Mouse (Mus musculus) midbrain, embryonic 14.5 days (tissue): ENCODE data around the gene Sall4. TPM values are rescaled to one million over a fixed set of nuclear protein-coding genes. Genes with fewer than 3 reads are reported as not detected.

Source experiments
- ATAC-seq: fragments of 200-750 bp; cut with Nextera tagmentation; 2 replicates; pipeline ENCODE4 v1.8.0; 2017; ENCODE audit warnings: moderate number of reproducible peaks, moderate library complexity; ENCODE audit not compliant: low FRiP score, low TSS enrichment
- DNase-seq: peaks from one replicate; pipeline ENCODE4 v3.0.0-alpha.2; 2015
- H3K27ac ChIP-seq: fragments of 300-500 bp; sonication (generic); replicated peaks from 2 replicates; pipeline ENCODE4 v1.5.1; 2014; ENCODE audit warnings: mild to moderate bottlenecking, low read depth, low read length, moderate library complexity
- H3K27me3 ChIP-seq: fragments of 300-500 bp; sonication (generic); 2 replicates; pipeline ENCODE4 v1.6.1; 2014; ENCODE audit warnings: low read length, control low read depth, mixed read lengths; ENCODE audit not compliant: control insufficient read depth, insufficient read depth
- H3K36me3 ChIP-seq: fragments of 300-500 bp; sonication (generic); 2 replicates; pipeline ENCODE4 v1.6.1; 2014; ENCODE audit warnings: low read length, control low read depth; ENCODE audit not compliant: control insufficient read depth, insufficient read depth
- H3K4me1 ChIP-seq: fragments of 300-500 bp; sonication (generic); 2 replicates; pipeline ENCODE4 v1.6.1; 2014; ENCODE audit warnings: mild to moderate bottlenecking, antibody characterized with exemption, low read length, control low read depth; ENCODE audit not compliant: control insufficient read depth, insufficient read depth
- H3K4me2 ChIP-seq: fragments of 300-500 bp; sonication (generic); 2 replicates; pipeline ENCODE4 v1.6.1; 2014; ENCODE audit warnings: mild to moderate bottlenecking, low read length, moderate library complexity
- H3K4me3 ChIP-seq: fragments of 300-500 bp; sonication (generic); replicated peaks from 2 replicates; pipeline ENCODE4 v1.5.1; 2014; ENCODE audit warnings: low read depth, low read length
- H3K9ac ChIP-seq: fragments of 300-500 bp; sonication (generic); replicated peaks from 2 replicates; pipeline ENCODE4 v1.6.1; 2014; ENCODE audit warnings: mild to moderate bottlenecking, low read length, moderate library complexity
- H3K9me3 ChIP-seq: fragments of 300-500 bp; sonication (generic); 2 replicates; pipeline ENCODE4 v1.6.1; 2016; ENCODE audit warnings: low read length, control low read depth, mixed read lengths; ENCODE audit not compliant: control insufficient read depth
- WGBS: fragments of 180-500 bp; shearing (Covaris S2); extraction: QIAGEN DNeasy Blood & Tissue Kit; methylation state at CpG from one replicate; pipeline ENCODE4 v1.1.7; 2014; 5-methylcytosine and 5-hydroxymethylcytosine counted together
- polyA plus RNA-seq: library from polyadenylated mRNA; unstranded; fragments of >200 nt; fragmentation: Nextera tagmentation; extraction: Ambion mirVana; gene quantifications from 2 replicates; pipeline ENCODE4 v1.2.1, GENCODE M21; 2014

Sall4 gene
- polyA plus RNA-seq, 1 experiment from 2014 or later = 1.8 TPM

DNA sequence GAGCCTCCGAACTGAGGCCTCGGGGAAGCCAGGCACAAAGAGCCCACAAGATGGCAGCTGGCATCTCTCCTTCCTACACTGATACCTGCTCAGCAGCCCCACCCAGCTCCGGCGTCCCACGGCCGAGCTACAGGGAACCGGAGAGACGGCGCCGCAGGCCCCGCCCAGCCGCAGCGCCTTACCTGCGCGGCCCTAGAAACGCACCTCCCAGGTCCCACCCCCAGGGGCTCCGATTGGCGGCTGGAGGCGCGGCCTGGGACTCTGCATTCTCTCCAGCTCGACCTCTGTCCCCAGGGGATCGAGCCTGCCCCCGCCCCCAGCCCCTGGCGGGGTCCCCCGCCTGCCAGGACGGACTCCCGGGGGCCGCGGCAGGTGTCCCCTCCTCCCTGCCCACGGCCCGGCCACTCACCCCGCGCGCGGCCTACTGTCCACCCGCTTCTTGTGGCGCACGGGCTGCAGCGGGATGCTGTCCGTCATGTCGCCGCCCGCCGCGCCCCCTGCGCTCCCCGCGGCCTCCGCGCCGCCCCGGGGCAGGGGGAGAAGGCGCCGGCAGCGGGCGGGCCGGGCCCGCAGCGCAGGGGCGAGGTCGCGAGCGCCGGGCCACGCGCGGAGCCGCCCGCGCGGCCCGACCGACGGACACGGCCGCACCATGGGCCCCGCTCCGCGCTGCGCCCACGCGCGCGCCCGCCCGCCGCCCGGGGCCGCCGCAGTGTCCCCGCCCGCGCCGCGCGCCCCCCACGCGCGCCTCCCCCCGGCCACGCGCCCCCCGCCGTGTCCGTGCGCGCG lies 26.3 kb downstream of the Sall4 start:
- 0 out of 2 replicates have a peak, but pooled peaks cover 6% of the 10 kb centered on the region for H3K4me1 ChIP-seq
- H3K9me3 ChIP-seq = no peaks in the 10 kb centered on the region
- no peaks in the 10 kb centered on the region for H3K27me3 ChIP-seq
- peak overlapping the region; percentile 97 for H3K27ac ChIP-seq
- DNase-seq (peak; percentile 88), ATAC-seq (peak; percentile 75)
- under 1% methylated on average over 72 of the region's 108 CpGs for WGBS
- H3K9ac ChIP-seq = peak overlapping the region; percentile 98
- H3K4me2 ChIP-seq = peak overlapping the region; percentile 61
- no peaks in the 10 kb centered on the region for H3K36me3 ChIP-seq
- H3K4me3 ChIP-seq = peak overlapping the region; percentile 92

DNA sequence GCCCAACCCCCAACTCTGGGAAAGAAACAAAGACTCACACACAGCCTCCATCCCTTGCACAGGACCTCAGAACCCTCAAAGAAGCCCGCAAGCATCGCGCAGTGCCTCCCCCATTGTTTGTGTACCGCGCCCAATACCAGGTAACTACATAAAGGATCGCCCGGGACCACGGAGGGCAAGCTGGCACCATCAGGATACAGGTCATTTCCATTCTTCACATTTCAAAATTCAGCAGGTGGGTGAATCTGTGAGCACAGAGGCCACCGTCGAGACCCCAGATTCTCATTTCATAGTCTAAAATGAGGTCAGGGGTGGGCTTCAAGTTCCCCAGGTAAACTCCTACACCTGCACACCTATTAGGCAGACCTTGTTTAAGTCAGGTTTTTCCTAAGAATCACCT lies 27.2 kb downstream of the Sall4 start:
- no peaks in the 10 kb centered on the region for H3K27me3 ChIP-seq
- peak overlapping the region; percentile 61 for H3K4me2 ChIP-seq
- WGBS = 89% methylated on average over 10 of the region's 10 CpGs
- DNase-seq (no peak), ATAC-seq (no peak)
- no peaks in the 10 kb centered on the region for H3K9me3 ChIP-seq
- H3K4me3 ChIP-seq = peak overlapping the region; percentile 92
- H3K9ac ChIP-seq = peak overlapping the region; percentile 98
- no peaks in the 10 kb centered on the region for H3K36me3 ChIP-seq
- H3K27ac ChIP-seq = peak overlapping the region; percentile 97
- 0 out of 2 replicates have a peak, but pooled peaks cover 6% of the 10 kb centered on the region for H3K4me1 ChIP-seq

- WGBS = 97% methylated on average over 1 of the region's 1 CpGs
Observed at GRCm38 (mm10) chr2:168738854-168739253, 28.9 kb downstream of the Sall4 start.

GRCm38 (mm10) chr2:168737878-168738277 lies 29.9 kb downstream of the Sall4 start:
- Histone ChIP-seq H3K27me3 (no peaks in the 10 kb centered on the region), H3K4me1 (0 out of 2 replicates have a peak, but pooled peaks cover 6% of the 10 kb centered on the region), H3K9ac (no peak overlapping the region), H3K4me2 (no peak overlapping the region), H3K4me3 (no peak overlapping the region), H3K9me3 (no peaks in the 10 kb centered on the region), H3K36me3 (no peaks in the 10 kb centered on the region), H3K27ac (no peak overlapping the region)
- WGBS = 93% methylated on average over 10 of the region's 10 CpGs
- no peak for ATAC-seq
- no peak for DNase-seq

More at GRCm38 (mm10) chr2:168738854-168739253, 28.9 kb downstream of the Sall4 start:
- no peaks in the 10 kb centered on the region for H3K9me3 ChIP-seq
- H3K4me1 ChIP-seq = 0 out of 2 replicates have a peak, but pooled peaks cover 6% of the 10 kb centered on the region
- no peak for ATAC-seq
- no peak for DNase-seq
- H3K36me3 ChIP-seq = no peaks in the 10 kb centered on the region
- H3K27me3 ChIP-seq = no peaks in the 10 kb centered on the region
- no peak overlapping the region for H3K4me3 ChIP-seq
- no peak overlapping the region for H3K27ac ChIP-seq
- no peak overlapping the region for H3K9ac ChIP-seq
- no peak overlapping the region for H3K4me2 ChIP-seq

GRCm38 (mm10) chr2:168734023-168734422 lies 33.7 kb downstream of the Sall4 start:
- no peak overlapping the region for H3K4me3 ChIP-seq
- 52% methylated on average over 11 of the region's 11 CpGs for WGBS
- ATAC-seq = no peak
- no peak overlapping the region for H3K9ac ChIP-seq
- no peaks in the 10 kb centered on the region for H3K9me3 ChIP-seq
- peaks cover 22% of the 10 kb centered on the region for H3K4me1 ChIP-seq
- H3K27me3 ChIP-seq = no peaks in the 10 kb centered on the region
- no peak for DNase-seq
- no peak overlapping the region for H3K27ac ChIP-seq
- H3K4me2 ChIP-seq = no peak overlapping the region
- H3K36me3 ChIP-seq = no peaks in the 10 kb centered on the region

DNA sequence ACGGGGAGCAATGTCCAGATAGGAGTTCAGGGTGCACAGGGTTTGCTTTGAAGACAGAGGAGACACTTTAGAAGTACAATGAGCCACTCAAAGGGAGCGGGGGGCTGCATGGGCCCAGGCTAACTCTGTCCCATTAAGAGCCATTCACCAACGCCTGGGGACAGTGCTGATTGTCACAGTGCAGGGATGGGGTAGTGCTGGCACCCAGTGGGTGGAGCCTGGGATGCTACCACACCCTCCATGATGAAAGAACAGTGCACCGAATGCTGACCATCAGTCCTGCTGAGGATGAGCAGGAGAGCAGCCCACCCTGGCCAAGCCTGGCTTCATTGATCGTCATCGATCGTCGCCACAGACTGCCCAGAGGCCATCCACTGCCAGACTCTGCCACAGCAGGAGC lies 36.5 kb downstream of the Sall4 start:
- ATAC-seq (0 out of 2 replicates have a peak, but pooled peaks have one; percentile 17), DNase-seq (no peak)
- Histone ChIP-seq H3K9ac (no peak overlapping the region), H3K27ac (peak overlapping the region; percentile 57), H3K36me3 (no peaks in the 10 kb centered on the region), H3K4me1 (peaks cover 25% of the 10 kb centered on the region), H3K4me3 (no peak overlapping the region), H3K27me3 (no peaks in the 10 kb centered on the region), H3K4me2 (0 out of 2 replicates have a peak overlapping the region, but pooled peaks have one; percentile 8), H3K9me3 (no peaks in the 10 kb centered on the region)
- WGBS = 43% methylated on average over 8 of the region's 8 CpGs

GRCm38 (mm10) chr2:168729736-168730135 lies 38.0 kb downstream of the Sall4 start:
- 84% methylated on average over 12 of the region's 12 CpGs for WGBS
- ATAC-seq = no peak

DNA sequence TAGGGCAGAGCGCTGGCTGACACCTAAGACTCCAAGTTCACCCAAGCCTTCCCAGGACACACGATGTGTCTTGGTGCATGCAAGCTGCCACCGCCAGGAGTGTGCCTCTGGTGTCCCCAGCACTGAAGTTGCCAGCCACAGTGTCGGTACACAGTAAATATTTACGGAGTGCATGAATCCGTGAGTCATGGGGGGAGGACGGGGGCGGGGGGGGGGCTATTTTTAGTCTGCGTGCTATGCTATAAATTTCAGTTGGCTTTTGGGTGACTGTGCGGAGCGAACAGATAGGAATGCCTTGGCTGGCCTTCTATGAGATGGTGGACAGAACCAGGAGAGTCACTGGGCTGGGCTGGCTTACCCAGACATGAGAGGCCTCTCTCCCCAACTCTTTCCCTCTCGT lies 39.7 kb downstream of the Sall4 start:
- H3K9ac ChIP-seq = no peak overlapping the region
- H3K36me3 ChIP-seq = no peaks in the 10 kb centered on the region
- H3K4me1 ChIP-seq = peaks cover 31% of the 10 kb centered on the region
- no peak overlapping the region for H3K4me2 ChIP-seq
- no peaks in the 10 kb centered on the region for H3K9me3 ChIP-seq
- no peak for ATAC-seq
- H3K4me3 ChIP-seq = no peak overlapping the region
- WGBS = 88% methylated on average over 12 of the region's 12 CpGs
- DNase-seq = no peak
- H3K27ac ChIP-seq = no peak overlapping the region
- no peaks in the 10 kb centered on the region for H3K27me3 ChIP-seq

More at GRCm38 (mm10) chr2:168729736-168730135, 38.0 kb downstream of the Sall4 start:
- H3K27me3 ChIP-seq = no peaks in the 10 kb centered on the region
- H3K9me3 ChIP-seq = no peaks in the 10 kb centered on the region
- no peak overlapping the region for H3K9ac ChIP-seq
- H3K4me1 ChIP-seq = peaks cover 31% of the 10 kb centered on the region
- no peaks in the 10 kb centered on the region for H3K36me3 ChIP-seq
- DNase-seq = no peak
- no peak overlapping the region for H3K4me2 ChIP-seq
- no peak overlapping the region for H3K4me3 ChIP-seq
- 0 out of 2 replicates have a peak overlapping the region, but pooled peaks have one; percentile 57 for H3K27ac ChIP-seq
